Mouse (Mus musculus): Measurements from ENCODE around the gene Map2k5.

Gene Map2k5

DNA sequence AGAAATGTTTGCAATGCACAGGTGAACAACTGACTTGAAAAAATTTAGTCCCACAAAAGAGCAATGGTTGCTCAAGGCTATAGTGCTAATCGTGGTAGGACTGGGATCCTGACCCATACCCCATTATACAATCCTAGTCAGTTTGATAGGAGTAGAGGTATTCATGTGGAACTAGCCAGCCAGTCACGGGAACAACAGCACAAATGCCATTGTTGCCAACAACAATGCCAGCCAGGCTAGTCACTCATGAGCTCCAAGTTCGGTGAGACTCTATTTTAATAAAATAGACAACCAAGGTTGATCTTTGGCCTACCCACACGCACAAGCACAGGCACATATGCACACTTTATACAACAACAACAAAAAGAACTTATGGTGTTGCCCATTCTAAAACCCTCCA lies 120.0 kb downstream of the Map2k5 start:
- DNase-seq: no peak

DNA sequence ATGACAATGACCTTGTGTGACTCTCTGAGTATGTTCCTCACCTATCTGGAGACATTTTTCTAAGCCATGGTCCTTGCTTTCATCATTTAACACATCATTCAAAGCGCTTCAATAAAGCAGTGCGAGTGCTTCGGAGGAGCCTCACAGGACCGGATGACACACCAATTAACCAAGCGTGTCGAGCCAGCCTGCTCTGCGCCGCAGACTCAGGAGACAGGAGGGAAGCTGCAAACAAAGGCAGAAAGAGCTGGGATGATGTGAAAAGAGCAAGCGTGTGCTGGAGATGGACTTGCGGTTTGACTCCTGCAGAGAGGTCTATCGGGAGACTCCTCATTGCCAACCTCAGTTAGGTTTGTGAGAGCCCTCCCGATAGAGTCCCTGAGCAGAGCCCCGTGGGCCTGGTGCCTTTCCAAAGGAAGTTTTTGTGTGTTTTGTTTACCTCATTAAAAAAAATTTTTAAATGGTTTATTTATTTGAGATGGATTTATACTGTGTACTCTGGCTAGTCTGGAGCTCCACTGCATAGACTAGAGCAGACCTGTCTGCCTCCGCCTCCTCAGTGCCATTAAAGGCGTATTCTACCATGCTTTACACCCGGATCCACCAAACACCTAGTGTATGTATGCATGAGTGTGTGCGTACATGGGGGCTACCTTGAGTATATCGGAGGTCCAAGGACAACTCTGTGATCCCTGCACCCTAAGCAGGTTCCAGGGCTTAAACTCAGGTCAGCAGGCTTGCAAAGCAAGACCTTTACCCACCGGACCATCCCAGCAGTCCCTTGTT lies 126.7 kb downstream of the Map2k5 start:
- no peak for DNase-seq

DNA sequence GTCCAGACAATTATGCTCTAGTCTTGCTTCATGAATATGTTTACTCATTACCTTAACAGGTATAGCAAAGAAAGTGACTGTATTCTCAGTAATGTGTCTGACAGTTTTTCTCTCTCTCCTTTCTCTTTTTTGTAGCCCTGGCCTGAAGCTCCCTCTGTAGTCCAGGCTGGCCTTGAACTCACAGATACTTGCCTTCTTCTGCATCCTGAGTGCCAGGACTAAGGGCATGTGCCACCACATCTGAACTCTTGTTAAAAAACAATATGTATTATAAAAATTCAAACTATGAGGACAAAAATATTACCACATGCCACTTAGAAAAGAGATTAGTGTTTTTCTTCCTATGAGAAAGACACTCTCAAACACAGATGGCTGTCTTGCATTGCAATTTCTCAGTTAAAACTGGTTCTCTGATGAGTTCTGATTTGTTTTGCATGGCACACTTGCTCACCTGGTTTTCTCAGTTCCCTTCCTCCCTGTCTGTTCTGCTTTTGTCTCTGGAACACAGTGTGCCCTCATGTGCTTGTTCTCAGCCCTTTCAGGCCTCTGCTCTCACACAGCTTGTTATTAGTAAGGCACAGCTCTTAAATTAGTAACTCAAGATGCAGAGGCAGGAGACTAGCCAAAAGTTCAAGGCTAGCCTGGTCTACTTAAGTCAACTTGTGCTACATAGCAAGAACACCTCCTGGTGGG lies 129.5 kb downstream of the Map2k5 start:
- no peak for DNase-seq

DNA sequence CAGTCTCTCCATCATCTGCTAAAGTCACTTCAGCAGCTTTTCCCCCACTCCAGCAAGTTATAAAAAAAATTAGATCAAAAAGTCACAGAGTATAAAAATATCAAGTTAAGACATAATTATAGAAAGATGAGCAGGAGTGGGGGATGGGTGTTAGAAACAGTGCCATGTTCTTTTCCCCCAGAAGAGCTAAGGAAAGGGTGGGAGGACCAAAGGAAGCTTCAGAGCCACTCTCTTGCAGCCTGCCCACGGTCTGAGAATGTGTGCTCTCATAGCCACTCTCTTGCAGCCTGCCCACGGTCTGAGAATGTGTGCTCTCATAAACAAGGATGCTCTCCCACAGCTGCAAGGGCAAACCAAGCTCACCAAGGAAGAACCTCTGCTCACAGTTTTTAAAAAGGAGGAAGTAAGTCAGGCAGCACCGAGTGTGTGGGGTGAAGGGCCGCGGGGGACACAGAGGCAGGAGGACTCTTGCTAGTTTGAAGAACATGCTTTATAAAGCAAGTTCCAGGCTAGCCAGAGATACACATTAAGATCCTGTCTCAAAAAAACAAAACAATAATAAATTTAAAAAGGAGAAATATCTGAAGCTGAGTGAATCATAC lies 131.0 kb downstream of the Map2k5 start:
- no peak for DNase-seq

DNA sequence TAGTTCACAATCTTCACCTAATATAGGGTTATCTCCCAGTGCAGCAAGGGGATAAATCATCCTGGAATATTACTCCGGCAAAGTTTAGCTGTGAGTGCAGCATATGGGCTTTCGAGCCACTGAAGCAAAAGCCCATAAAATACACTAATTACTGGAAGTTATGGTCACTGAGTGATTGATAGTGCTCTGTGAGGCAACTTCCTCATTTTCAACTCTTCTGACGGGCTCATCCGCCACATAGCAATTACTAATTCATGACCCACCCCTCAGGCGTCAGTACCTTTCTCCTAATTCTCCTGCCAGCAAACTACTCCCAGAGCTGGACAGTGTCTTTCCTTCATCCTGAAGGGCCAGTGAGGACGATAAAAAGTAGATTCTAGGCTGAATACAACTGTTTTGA lies 135.7 kb downstream of the Map2k5 start:
- DNase-seq: no peak

DNA sequence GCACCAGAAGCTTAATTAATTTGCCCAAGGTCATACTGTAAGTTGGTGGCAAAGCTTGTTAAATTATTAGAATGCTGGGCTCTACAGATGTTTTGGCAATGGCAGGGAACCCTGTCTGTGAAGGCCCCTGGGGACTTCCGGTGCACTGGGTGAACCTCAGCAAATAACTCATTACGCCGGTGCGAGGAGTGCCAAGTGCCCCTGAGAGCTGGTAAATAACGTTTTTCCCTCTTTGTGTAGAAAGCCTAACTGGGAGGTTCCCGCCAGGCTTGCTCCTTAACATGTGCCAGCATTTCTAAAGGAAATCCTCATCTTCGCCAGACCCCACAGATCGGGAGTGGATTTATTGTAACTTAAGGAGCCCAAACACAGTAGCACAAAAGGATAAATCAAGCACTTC lies 136.5 kb downstream of the Map2k5 start:
- no peak for DNase-seq

DNA sequence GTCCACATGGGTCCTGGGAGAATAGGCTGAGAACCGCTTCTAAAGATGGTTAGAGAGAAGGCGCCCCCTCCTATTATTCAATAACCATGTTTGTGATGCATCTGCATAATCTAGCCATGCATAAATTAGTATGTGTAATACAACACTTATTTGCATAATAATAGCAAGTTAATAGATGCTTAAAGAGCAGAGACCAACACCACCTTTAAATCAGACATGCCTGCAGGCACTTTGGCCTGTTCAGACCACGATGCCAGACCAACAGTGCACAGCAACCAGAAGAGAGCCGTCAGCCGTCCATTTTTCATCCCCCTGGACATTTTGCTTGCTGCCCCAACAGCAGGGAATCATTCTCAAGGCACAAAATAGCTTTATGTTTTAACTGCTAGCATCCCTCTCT lies 143.3 kb downstream of the Map2k5 start:
- no peak for DNase-seq

DNA sequence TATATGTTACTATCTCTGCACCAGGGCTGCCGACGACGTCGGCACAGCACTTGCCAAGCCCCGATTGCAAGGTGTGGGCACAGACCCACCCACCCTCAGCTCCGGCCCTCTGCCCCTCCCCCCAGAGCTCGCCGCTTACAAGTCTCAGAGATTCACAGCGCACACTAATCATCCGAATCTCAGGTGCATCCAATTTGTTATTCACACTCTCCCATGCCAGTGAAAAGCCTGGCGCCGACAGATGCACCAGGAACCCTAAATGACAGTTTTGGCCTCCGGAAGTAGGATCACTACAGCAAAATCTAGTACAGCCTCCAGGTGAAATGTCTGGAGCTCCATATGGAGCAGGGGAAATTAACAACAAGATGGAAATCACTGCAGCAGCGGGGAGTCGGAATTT lies 147.4 kb downstream of the Map2k5 start:
- DNase-seq: peak; percentile 11 to 13

DNA sequence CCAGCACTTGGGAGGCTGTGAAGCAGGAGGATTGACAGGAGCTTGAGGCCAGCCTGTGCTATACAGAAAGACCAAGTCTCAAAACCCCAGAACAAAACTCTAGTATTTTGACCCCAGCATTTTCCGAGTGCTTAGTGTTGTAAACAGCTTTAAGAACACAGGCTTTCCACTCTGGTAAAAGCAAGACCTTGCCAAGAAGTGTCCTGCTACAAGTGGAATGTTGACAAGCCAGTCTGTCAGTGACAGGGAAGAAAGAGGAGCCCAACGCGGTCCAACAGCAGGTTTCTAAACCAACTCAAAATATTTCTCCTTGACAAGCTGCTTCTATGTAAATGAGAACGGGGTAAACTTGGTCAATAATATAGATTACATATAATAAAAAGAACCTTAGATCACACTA lies 148.6 kb downstream of the Map2k5 start:
- no peak for DNase-seq

DNA sequence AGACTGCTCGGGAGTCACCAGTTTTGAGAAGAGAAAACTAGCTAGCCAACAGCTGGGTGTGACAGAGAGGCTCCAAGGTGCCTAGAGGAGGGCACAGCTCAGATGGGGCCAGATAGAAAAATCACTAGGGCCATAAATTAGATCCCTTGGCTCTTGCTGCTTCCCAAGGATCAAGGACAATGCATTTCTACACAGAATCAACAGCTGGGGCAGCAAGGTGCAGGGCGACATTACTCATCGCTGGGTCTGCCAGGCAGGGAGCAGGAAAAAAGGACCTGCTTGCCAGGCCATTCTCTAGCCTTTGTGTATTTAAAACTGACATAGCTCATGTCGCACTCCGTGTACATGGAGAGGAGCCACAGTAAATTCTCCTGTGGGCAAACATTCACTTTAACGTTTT lies 155.5 kb downstream of the Map2k5 start:
- no peak for DNase-seq

DNA sequence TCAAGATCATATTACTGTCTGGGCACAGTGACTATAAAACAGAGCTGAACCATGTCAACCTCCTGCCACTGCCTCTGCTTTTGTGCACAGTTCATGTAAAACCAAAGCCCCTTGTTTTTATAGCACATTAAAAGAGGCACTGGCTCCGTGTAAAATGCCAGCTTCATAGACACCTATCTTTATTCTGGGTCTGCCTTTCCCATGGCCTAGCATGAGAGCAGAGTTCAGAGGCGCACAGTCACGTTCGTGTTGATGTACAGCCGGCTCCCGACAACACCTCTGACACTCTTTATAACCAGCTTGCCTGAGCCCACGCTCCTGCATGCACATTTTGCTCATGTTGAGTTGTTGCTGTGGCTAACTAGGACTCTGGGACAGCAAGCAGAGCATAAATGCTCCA lies 157.9 kb downstream of the Map2k5 start:
- no peak for DNase-seq

DNA sequence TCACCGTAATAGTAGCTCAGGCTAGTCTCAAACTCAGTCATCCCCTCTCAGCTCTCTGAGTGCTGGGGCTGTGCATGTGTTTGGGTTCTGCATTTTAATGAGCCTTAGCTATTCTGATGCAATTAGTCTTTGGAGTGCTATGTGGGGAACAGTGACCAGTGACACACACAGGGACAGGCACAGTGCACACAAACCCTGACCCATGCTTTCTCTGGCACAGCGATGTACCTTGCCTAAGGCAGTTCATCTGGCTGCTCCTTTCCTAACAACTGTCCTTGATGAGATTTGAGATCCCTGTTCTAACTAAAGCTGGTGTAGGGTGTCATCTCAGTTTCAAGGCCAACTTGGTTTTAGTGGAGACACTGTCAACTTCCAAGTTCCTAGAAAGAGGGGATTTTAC lies 162.7 kb downstream of the Map2k5 start:
- DNase-seq: no peak

DNA sequence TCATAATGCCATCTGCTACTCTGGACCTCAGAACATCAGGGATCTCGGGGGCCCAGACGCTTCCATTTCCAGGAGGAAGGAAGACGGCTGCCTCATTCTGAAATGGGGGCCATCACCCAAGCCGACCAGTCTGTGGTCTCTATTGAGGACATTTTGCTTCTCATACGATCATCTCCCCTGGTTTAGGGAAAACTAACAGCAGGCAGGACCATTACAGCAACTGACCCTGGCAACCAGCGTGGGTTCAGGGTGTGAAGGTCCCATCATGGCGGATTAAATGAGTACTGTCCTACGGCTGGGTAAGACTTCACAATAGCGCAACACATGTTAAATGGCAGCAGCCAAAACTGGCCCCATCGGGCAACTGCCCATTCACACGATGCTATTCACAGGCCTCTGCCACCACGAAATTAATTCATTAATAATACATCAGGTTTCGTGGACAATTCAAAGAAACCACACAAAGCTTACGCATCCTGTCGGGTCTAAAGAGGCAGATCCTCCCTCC lies 170.9 kb downstream of the Map2k5 start:
- no peak for DNase-seq

DNA sequence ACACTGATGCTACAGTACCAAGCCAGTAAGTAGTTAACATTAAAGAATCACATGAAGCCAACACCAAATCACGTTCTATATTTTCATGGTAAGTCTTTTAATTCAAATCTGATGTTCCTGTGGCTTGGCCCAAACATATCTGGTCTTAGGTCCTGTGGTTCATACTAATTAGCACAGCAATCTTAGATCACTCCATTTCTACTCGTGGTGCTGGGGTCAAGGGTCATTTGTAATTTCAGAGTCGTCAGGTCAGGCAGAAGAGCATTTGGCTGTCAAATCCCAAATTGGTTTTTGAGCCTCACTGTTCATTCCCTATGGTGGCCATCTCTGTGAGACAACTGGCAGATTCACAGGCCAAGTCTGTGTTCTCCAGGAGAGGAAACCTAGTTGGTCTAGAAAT lies 174.2 kb downstream of the Map2k5 start:
- no peak for DNase-seq

DNA sequence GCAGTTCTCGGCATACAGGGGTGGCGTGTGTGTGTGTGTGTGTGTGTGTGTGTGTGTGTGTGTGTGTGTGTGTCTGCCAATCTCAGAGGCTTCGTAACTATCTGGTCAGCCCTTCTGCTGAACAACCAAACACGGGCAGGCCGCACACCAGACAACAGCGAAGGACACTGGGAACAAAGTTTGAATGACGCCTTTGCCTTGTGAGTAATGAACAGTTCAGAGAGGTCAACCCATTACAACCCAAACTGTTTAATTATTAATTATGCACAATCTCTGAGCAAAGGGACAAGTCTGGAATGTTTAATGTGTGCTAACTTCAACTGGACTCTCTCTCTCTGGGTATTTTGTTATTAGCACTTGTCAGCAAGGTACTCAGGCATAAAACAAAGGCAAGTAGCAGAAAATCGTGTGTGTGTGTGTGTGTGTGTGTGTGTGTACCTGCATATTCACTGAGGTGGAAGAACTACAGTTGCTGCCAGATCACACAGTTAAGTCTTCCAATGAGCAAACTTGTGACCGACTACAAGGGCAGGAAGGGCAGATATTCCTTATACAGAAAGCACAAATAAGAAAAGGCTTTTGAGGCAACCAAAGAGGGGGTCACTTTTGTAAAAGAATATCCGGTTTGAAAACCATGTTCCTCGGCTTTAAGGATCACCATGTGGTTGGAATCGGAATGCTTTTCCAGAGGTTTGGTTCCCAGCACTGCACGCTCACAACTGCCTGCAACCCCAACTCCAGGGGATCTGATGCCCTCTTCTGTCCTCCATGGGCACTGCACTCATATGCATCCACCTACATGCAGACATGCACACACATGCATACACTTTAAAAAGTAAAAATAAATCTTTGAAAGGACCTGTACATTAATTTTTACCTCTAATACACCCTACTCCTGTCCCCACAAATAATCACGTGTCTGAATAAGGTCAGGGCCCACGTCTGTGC lies 176.1 kb downstream of the Map2k5 start:
- DNase-seq: no peak

DNA sequence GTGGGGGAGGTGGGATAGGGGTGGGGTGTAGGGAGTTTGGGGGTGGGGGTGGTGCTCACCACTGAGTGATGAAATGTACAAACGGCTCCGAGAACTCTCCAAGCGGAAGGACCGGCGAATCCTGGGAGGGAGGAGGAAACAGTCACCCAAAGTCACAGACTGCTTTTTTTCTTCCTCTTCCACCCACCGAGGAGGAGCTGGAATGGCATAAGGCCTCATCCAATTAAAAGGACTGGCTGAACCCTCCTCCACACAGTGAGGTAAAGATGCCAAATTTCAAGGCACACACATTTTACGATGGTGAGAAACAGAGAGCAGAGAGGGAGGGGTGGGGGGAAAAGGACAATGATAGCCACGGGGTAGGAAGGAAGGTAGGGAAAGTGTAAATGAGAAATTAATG lies 180.4 kb downstream of the Map2k5 start:
- no peak for DNase-seq

DNA sequence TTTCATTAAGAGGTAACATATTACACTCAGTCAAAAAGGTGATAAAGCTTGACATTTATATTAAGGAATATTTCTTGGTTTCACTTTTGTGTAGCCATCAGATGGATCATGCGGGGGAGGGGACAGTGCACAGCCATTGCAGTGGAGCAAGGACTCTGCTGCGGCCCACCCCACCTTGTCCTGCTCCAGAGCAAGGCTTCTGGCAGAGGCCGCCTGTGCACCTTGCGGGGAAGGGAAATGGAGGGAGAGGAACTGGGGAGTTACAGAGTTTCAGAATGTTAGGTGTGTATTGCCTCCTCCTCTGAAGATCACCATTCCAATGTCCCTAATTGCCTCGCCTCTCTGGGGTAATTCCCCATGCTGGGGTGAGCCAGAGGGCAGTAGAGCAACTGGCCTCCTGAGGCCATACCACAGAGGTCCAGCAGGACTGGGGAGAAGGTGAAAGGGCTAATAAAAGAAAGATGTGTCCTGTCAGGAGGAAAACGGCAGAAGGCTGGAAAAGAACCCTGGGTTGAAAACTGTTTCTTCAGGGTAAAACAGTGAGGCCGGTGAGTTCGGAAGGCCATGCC lies 181.5 kb downstream of the Map2k5 start:
- no peak for DNase-seq

DNA sequence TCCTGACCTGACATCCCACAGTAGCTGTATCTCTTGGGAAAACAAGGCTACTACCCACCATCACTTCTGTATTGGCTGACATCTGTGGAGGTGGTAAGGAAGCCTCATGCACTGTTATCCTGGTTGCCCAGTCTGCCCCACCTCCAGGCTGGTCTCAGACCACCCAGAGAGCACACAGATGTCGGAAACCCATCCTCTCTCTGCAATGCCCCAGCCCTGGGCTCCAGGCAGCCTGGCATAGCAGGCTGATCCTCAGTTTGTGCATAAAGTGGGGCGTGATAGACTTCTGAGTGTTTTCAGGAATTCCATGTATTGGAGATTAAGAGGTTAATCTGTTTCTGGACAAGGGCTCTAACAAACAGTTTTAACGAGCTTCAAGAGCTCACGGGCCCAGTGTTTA lies 182.2 kb downstream of the Map2k5 start:
- DNase-seq: no peak

DNA sequence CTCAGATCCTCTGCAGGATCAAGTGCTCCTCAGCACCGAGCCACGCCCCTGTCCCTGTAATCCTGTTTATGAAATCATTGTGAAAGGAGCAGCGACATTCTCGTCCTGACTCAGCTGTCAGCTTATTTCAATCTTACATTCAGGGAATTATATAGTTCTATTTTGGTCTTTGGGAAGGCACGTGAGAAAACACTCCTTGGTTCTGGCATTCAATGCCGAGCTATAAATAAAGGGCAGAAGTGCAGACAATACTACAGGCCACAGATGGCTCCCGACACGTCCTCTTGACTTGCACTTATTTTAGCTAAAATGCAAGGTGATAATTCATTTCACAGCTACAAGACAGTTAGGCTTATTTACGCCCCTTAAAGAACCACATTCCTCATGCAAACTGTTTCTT lies 182.9 kb downstream of the Map2k5 start:
- no peak for DNase-seq

DNA sequence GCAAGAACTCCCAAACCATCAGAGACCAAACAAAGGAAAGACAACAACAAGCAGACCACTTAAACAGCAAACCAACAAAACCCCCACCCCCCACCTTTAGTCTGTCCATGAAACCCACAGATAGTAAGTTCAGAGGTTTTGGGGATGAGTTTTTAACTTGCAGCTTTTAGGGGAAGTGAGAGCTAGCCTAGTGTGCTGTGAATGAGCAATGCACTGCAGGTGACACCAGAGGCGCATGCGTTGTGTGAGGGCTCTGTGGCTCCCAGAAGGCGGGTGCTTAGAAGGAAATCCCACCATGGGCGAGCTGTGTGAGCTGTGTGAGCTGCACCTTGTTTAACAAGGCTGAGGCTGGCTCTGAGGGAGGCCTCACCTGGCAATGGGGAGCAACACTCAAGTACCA lies 184.9 kb downstream of the Map2k5 start:
- no peak for DNase-seq

DNA sequence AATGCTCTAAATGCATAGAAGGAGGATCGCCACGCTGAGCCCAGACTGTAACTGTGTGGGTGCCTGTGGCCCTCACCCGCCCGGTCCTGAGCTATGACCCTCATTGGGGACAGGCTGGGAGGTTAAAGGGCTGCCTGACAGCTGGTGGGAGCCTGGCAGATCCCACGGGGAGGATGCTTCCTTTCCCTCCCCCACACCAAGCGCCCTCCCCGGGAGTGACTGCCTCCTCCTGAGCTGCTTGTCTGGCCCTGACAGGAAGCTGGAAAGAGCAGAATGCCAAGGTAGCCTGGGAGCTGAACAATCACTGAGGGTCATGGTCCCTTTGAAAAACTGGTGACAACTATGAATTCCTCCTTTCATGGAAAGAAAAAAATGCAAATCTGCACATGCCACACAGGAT lies 190.4 kb downstream of the Map2k5 start:
- DNase-seq: no peak

DNA sequence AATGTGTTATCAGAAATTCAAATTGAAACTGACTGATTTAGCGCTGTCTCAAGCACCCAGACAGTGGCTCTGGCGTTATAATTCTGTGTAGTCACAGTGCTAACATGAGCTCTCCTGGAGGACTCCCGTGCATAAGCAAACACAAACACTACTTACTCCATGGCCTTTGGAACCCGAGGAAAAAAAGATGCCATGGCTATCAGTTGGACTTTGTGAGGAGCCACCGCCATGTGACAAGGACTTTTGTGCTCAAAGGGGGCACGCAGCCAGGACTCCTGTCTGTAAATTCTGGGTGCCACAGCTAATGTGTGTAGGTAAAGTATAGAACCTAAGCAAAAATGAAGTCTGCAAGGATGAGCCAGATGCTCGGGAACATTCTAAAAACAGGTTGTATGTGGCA lies 192.5 kb downstream of the Map2k5 start:
- DNase-seq: no peak

DNA sequence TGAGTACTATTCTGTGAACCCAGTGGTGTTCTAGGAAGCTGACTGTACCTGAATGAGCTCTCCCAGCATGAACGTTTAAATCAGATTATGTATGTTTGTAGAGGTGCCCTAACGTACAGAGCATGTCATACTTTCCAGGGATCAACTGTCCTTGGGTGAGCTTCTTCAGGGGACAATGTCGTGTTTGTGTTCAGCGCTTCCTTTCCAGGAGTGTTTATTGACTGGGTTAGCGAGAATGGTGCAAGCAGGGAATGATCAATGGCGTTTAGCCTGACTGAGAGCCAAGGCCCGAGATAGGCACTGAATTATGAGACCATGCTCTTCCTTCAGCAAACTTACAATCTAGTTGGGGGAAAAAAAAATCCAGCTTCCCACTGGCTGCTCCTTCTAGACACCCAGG lies 193.8 kb downstream of the Map2k5 start:
- no peak for DNase-seq

Measured in cerebellum, postnatal 36 days (tissue).